Mouse (Mus musculus): ENCODE data around the gene Wdr37. TPM values are rescaled to one million over a fixed set of nuclear protein-coding genes. Genes with fewer than 3 reads are reported as not detected.

Gene Wdr37
- total and polyA plus RNA-seq, 3 experiments, result 12.2 to 55.5 (median 48.6) TPM

DNA sequence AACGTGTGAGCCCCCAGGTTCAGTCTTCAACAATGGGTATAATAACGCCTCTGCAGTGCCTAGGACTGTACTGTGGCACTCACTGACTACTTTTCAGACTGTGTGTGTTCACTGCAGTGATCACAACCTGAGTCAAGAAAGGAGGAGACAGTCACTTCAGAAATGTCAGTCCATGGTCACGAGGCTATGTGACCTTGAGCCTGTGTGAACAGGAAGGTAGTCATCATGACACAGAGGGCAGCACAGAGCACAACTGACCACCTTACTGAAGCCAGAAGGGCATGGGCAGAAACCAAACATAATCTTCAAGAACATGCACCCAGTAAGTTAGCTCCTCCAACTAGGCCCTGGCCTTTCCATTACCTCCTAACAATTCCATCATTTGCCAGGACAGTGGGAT is 9.9 kb upstream of the Wdr37 start:
- Histone ChIP-seq H3K4me1 (ENCODE audit: insufficient read depth, low read depth, low read length) (peaks cover 7% of the 10 kb centered on the region; the same call in 1 of the 2 replicates), H3K27me3 (ENCODE audit: insufficient read depth, low read length) (no peaks in the 10 kb centered on the region), H3K4me3 (ENCODE audit: low read depth, low read length) (no peak overlapping the region), H3K36me3 (replicated peaks) (no peaks in the 10 kb centered on the region), H3K9me3 (replicated peaks) (no peaks in the 10 kb centered on the region)
- DNase-seq (ENCODE audit: low spot score) (no peak), ATAC-seq (ENCODE audit: extremely low read depth, insufficient number of reproducible peaks, low FRiP score, poor library complexity, severe bottlenecking) (no peak)
- TF ChIP-seq POLR2AphosphoS5 (IDR thresholded peaks at IDR 0.05; ENCODE audit: insufficient replicate concordance, low read depth, low read length) (no peak), GATA1 (IDR thresholded peaks at IDR 0.05; ENCODE audit: borderline replicate concordance, low read length) (no peak), GATA2 (IDR thresholded peaks at IDR 0.05; ENCODE audit: borderline replicate concordance, low read depth, low read length) (no peak), CTCF (IDR thresholded peaks at IDR 0.05; ENCODE audit: low read depth, low read length) (no peak), TAL1 (conservative IDR thresholded peaks at IDR 0.05; ENCODE audit: low read depth, low read length) (no peak)

GRCm38 (mm10) chr13:8873776-8874175 is 2.1 kb upstream of the Wdr37 start:
- ATAC-seq (ENCODE audit: extremely low read depth, insufficient number of reproducible peaks, low FRiP score, poor library complexity, severe bottlenecking) (no peak), DNase-seq (ENCODE audit: low spot score) (no peak)
- TF ChIP-seq GATA2 (IDR thresholded peaks at IDR 0.05; ENCODE audit: borderline replicate concordance, low read depth, low read length) (no peak), GATA1 (IDR thresholded peaks at IDR 0.05; ENCODE audit: borderline replicate concordance, low read length) (no peak), POLR2AphosphoS5 (IDR thresholded peaks at IDR 0.05; ENCODE audit: insufficient replicate concordance, low read depth, low read length) (no peak), CTCF (IDR thresholded peaks at IDR 0.05; ENCODE audit: low read depth, low read length) (no peak), TAL1 (conservative IDR thresholded peaks at IDR 0.05; ENCODE audit: low read depth, low read length) (no peak)
- Histone ChIP-seq H3K4me3 (ENCODE audit: low read depth, low read length) (no peak overlapping the region), H3K9me3 (replicated peaks) (no peaks in the 10 kb centered on the region), H3K27me3 (ENCODE audit: insufficient read depth, low read length) (no peaks in the 10 kb centered on the region), H3K4me1 (ENCODE audit: insufficient read depth, low read depth, low read length) (peaks cover 25% of the 10 kb centered on the region), H3K36me3 (replicated peaks) (no peaks in the 10 kb centered on the region)

DNA sequence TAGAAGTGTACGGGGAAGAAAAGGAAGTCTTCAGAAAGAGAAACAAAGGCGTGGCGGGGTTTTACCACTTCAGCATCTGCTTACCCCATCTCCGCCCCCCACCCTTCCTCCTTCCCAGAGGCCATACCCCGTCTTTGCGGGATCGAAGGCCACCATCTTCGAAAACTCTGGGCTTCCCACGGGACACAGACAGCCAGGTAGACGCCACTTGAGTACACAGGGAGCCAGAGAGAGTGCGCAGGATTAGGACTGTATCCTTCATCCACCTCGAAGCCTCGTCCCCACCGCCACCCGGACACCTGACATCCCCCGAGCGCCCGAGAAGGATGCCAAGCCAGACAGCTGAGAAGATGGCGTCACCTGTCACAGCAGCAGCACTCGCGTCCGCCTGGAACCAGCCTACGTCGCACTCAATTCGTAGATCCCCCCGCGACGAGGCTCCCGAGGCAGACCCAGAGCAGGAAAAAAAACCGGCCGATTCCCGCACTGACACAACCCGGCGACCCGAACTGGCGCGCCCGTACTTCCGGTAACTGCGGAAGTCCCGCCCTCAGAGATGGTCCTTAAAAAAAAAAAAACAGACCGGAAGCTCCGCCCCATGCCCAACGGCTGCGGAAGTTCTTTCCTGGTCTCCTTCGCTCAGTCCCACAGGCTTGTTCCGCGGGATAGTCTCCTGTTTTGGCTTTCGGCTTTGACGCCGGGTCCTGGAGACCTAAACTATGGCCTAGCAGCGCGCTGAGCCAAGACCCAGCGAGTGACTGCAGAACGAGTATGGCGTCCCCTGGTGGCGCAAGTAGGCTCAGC is 997 bp downstream of the Wdr37 start:
- H3K4me1 ChIP-seq (ENCODE audit: insufficient read depth, low read depth, low read length), result peaks cover 36% of the 10 kb centered on the region
- peak; percentile 80 for ATAC-seq (ENCODE audit: extremely low read depth, insufficient number of reproducible peaks, low FRiP score, poor library complexity, severe bottlenecking)
- TF ChIP-seq TAL1 (conservative IDR thresholded peaks at IDR 0.05; ENCODE audit: low read depth, low read length), result no peak
- peak; percentile 99 for TF ChIP-seq CTCF (IDR thresholded peaks at IDR 0.05; ENCODE audit: low read depth, low read length)
- peaks cover 21% of the 10 kb centered on the region for H3K36me3 ChIP-seq (replicated peaks)
- H3K27me3 ChIP-seq (ENCODE audit: insufficient read depth, low read length), result no peaks in the 10 kb centered on the region
- peak; percentile 62 for DNase-seq (ENCODE audit: low spot score)
- no peaks in the 10 kb centered on the region for H3K9me3 ChIP-seq (replicated peaks)
- H3K4me3 ChIP-seq (ENCODE audit: low read depth, low read length), result peak overlapping the region; percentile 97

DNA sequence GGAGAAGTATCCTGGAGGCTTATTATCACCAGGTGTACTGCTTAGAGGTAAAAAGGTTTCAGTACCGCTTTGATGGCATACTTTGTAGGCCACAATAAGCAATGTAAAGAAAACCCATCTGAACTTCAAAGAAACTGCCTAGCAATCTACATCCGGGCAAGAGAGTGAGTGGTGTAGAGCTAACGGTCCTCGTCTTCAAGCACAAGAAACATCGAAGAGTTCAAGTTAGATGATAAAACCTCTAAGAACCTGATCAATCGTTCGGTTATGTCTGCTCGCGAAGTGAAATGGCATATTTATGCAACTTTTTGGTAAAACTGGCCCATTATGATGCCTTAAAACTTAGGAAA is 1.6 kb downstream of the Wdr37 start:
- Histone ChIP-seq H3K27me3 (ENCODE audit: insufficient read depth, low read length) (no peaks in the 10 kb centered on the region), H3K4me1 (ENCODE audit: insufficient read depth, low read depth, low read length) (peaks cover 36% of the 10 kb centered on the region), H3K36me3 (replicated peaks) (peaks cover 26% of the 10 kb centered on the region), H3K4me3 (ENCODE audit: low read depth, low read length) (peak overlapping the region; percentile 97), H3K9me3 (replicated peaks) (no peaks in the 10 kb centered on the region)
- TF ChIP-seq TAL1 (conservative IDR thresholded peaks at IDR 0.05; ENCODE audit: low read depth, low read length), result no peak
- no peak for TF ChIP-seq POLR2AphosphoS5 (IDR thresholded peaks at IDR 0.05; ENCODE audit: insufficient replicate concordance, low read depth, low read length)
- TF ChIP-seq GATA2 (IDR thresholded peaks at IDR 0.05; ENCODE audit: borderline replicate concordance, low read depth, low read length), result no peak
- TF ChIP-seq CTCF (IDR thresholded peaks at IDR 0.05; ENCODE audit: low read depth, low read length), result no peak
- no peak for TF ChIP-seq GATA1 (IDR thresholded peaks at IDR 0.05; ENCODE audit: borderline replicate concordance, low read length)
- DNase-seq (ENCODE audit: low spot score) (no peak), ATAC-seq (ENCODE audit: extremely low read depth, insufficient number of reproducible peaks, low FRiP score, poor library complexity, severe bottlenecking) (no peak)

DNA sequence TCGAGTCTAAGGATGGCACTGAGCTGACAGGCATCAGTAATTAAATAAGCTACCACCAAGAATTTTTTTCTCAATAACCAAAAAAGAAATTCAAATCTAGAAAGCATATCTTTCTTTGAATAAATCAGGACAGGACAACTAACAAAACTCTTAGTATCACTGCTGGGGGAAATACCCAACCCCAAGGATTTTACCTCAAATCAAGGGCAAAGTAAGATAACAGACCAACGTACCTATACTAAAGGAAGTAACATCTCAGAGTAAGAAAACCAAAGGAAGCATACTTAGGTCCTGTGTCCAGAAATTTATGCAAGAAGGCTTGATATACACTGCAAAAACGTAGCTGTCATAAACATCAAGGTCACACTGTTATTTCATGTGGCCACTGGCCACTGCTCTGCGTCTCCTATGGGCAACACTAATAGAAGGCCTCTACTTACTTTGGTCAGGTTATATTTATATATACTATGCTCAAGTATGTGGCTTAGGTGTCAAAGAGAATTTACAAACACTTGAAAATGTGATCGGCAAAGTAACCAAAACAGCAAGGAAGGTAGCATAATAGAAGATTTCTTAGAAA is 2.0 kb downstream of the Wdr37 start:
- no peaks in the 10 kb centered on the region for H3K27me3 ChIP-seq (ENCODE audit: insufficient read depth, low read length)
- peaks cover 41% of the 10 kb centered on the region for H3K4me1 ChIP-seq (ENCODE audit: insufficient read depth, low read depth, low read length)
- peaks cover 31% of the 10 kb centered on the region for H3K36me3 ChIP-seq (replicated peaks)
- ATAC-seq (ENCODE audit: extremely low read depth, insufficient number of reproducible peaks, low FRiP score, poor library complexity, severe bottlenecking), result no peak
- no peaks in the 10 kb centered on the region for H3K9me3 ChIP-seq (replicated peaks)
- no peak for TF ChIP-seq CTCF (IDR thresholded peaks at IDR 0.05; ENCODE audit: low read depth, low read length)
- TF ChIP-seq TAL1 (conservative IDR thresholded peaks at IDR 0.05; ENCODE audit: low read depth, low read length), result no peak
- no peak for TF ChIP-seq GATA1 (IDR thresholded peaks at IDR 0.05; ENCODE audit: borderline replicate concordance, low read length)
- TF ChIP-seq GATA2 (IDR thresholded peaks at IDR 0.05; ENCODE audit: borderline replicate concordance, low read depth, low read length), result no peak
- TF ChIP-seq POLR2AphosphoS5 (IDR thresholded peaks at IDR 0.05; ENCODE audit: insufficient replicate concordance, low read depth, low read length), result no peak
- H3K4me3 ChIP-seq (ENCODE audit: low read depth, low read length), result peak overlapping the region; percentile 97
- DNase-seq (ENCODE audit: low spot score), result no peak

DNA sequence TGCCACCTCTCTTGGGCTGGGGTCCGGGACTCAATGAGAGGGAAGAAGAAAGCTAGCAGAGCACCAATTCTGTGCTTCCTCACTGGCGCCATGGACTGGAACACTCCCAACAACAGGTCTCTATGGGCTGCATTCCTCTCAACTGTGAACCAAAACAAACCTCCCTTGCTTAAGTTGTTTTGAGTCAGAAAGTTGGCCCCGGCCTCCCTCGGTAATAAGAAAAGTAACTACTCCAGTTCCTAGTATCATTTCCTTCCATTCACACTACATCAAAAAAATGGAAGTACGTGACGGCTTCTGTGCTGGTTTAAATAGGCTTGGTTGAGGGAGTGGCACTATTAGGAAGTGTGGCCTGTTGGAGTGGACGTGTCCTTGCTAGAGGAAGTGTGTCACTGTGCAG is 5.1 kb downstream of the Wdr37 start:
- TF ChIP-seq GATA2 (IDR thresholded peaks at IDR 0.05; ENCODE audit: borderline replicate concordance, low read depth, low read length), result no peak
- no peak for TF ChIP-seq TAL1 (conservative IDR thresholded peaks at IDR 0.05; ENCODE audit: low read depth, low read length)
- TF ChIP-seq POLR2AphosphoS5 (IDR thresholded peaks at IDR 0.05; ENCODE audit: insufficient replicate concordance, low read depth, low read length), result no peak
- no peak for TF ChIP-seq GATA1 (IDR thresholded peaks at IDR 0.05; ENCODE audit: borderline replicate concordance, low read length)
- TF ChIP-seq CTCF (IDR thresholded peaks at IDR 0.05; ENCODE audit: low read depth, low read length), result no peak
- no peak for DNase-seq (ENCODE audit: low spot score)
- Histone ChIP-seq H3K4me3 (ENCODE audit: low read depth, low read length) (no peak overlapping the region), H3K36me3 (replicated peaks) (peaks cover 48% of the 10 kb centered on the region), H3K27me3 (ENCODE audit: insufficient read depth, low read length) (no peaks in the 10 kb centered on the region), H3K9me3 (replicated peaks) (no peaks in the 10 kb centered on the region), H3K4me1 (ENCODE audit: insufficient read depth, low read depth, low read length) (peaks cover 29% of the 10 kb centered on the region)
- ATAC-seq (ENCODE audit: extremely low read depth, insufficient number of reproducible peaks, low FRiP score, poor library complexity, severe bottlenecking), result no peak

All from G1E (cell line).